Mouse (Mus musculus): ENCODE measurements around the gene Zfp827. TPM values are rescaled to one million over a fixed set of nuclear protein-coding genes. Genes with fewer than 3 reads are reported as not detected.

Zfp827 gene
- polyA plus RNA-seq (2017; shearing (Covaris generic)) = 6.3 TPM

DNA sequence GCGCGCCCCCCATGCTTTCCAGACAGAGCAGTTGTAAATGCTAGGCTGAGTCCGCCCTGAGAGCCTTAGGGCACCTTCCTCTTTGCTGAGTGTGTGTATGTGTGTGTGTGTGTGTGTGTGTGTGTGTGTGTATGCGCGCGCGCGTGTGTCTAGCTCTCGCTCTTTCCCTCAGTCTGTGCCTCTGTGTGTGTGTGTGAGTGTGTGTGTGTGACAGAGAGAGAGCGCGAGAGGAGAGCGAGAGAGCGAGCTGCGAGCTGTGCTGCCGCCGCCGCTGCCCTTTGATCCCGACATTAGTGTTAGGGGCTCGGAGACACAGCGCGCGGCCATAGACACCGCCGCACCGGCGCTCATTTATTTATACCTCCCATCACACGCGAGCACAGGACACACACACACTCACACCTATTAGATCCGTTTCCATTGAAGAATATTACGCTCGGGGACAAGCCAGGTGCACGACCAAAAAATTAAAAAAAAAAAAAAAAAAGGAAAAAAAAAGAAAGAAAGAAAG, at the start of gene Zfp827:
TSS of gene Zfp827 (plus strand) at position 461 of the 511 bp plus-strand sequence.

Other genes with a start within 250 kb of the Zfp827 start
- gene Lsm6, start 207.3 kb upstream of the Zfp827 start, polyA plus RNA-seq (2017; shearing (Covaris generic)) = 163 TPM
- not detected for gene 1700011L22Rik, start 220.1 kb downstream of the Zfp827 start, polyA plus RNA-seq (2017; shearing (Covaris generic))